Mouse (Mus musculus) stomach, postnatal 0 days (tissue): ENCODE data around the gene Cst6.
A peak's percentile ranks its signal among the peaks of the same experiment; 100 is the strongest.

Experiments used
- CTCF ChIP-seq: IDR thresholded peaks from 2 replicates; pipeline ENCODE4 v1.5.1; 2016; ENCODE audit warnings: antibody characterized with exemption, low read depth, mild to moderate bottlenecking, moderate library complexity
- EP300 ChIP-seq: optimal IDR thresholded peaks from 2 replicates; pipeline ENCODE3; 2016; ENCODE audit warnings: antibody characterized with exemption

DNA sequence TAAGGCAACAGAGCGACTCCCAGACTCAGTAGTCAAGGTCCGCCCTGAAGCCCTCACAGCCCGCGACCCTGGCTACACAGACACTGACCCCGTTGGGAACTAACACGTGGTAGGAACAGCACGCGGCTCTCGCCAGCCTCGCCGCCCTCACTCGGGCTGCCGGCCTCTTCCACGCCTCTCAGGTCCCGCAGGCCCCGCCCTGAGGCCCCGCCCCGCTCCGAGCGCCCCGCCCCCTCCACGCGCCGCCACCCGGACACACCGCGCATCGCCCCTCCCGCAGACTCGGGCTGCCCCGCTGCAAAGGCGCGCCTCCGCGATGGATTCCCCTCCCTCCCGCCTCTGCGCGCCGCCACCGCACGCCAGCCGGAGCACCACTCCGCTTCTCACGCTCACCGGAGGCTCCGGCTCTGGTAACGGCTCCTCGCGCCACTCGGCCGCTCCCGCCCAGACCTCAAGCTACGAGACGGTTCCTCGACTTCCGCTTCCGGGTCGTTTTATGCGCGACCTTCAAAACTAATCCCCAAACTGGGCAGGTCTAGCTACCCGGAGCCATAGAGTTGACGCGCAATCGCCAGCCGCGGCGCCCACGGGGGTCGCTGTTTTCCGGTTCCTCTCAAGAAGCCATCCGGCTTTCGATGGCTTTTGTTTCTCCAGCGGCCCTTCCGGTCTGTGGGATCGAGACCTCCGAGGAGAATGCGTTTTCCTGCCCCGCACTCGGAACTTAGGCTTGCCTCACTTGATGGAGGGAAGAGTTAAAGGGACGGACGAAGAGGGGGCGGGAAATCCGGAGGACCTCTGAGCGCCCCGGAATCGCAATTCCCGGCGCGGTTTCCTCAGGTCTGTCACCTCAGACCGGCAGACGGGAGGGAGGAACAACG, 17.0 kb upstream of the Cst6 start, which contains the start of gene Eif1ad:
- TF ChIP-seq CTCF (peak; percentile 31; the same call in 1 of the 2 replicates), EP300 (peak; percentile 66)
